Mouse (Mus musculus): ENCODE results near the gene Cask.

DNA sequence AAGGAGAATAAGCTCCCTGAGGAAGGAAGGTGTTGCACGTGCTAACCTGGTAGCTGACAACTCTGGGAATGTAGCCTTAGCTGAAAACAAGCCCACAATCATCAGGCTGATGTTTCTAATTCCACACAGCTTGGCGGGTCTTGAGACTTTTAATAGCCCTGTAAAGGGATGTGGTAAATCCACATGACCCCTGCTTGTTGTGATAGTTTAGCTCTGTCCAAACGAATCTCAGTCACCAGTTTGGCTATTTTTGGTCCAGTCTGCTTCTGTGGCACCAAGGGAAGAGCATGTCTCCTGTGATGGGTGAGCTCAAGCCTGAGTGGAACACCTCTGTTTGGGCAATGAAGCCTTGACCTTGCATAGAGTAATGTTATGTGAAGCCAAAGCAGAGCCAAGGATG, 244.4 kb downstream of the Cask start:
- TF ChIP-seq POLR2A (IDR thresholded peaks at IDR 0.05; ENCODE audit: low read depth, low read length) (no peak), CTCF (IDR thresholded peaks at IDR 0.05; ENCODE audit: extremely low read depth, insufficient read depth, insufficient read length, insufficient replicate concordance) (no peak)

Measured in spleen, adult 2 months (tissue).